Mouse (Mus musculus): ENCODE results near the gene Rnf144a.

GRCm38 (mm10) chr12:26351321-26351720 lies 63.7 kb downstream of the Rnf144a start:
- TF ChIP-seq EP300 (IDR thresholded peaks at IDR 0.05; ENCODE audit: low read depth) = no peak
- TF ChIP-seq CTCF (IDR thresholded peaks at IDR 0.05; ENCODE audit: low read depth) = no peak
